Mouse (Mus musculus): ENCODE measurements around the gene Rabep2.
A peak's percentile ranks its signal among the peaks of the same experiment; 100 is the strongest.

Gene Rabep2

DNA sequence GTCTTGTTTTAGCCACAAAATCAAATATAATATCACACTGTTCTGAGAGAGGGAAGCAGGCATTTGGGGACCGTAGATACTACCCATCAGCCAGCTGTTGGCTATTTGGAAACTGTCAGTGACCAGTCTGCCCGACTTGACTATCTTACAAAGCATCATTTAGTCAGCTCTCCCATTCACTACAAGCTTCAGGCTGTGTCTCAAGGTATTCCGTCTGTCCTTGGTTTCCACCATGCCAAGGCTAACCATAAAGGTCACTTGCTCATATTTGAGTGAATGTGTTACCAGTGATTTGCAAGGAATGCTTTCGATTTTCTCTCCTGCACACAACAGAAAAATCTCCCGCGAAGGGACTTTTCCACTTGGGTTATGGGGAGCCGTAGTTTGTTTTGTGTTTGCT lies 6.2 kb downstream of the Rabep2 start:
- no peak for DNase-seq (ENCODE audit: low spot score in 2 of 2)

GRCm38 (mm10) chr7:126435801-126436200 lies 7.2 kb downstream of the Rabep2 start:
- DNase-seq (ENCODE audit: low spot score in 2 of 2), result no peak

DNA sequence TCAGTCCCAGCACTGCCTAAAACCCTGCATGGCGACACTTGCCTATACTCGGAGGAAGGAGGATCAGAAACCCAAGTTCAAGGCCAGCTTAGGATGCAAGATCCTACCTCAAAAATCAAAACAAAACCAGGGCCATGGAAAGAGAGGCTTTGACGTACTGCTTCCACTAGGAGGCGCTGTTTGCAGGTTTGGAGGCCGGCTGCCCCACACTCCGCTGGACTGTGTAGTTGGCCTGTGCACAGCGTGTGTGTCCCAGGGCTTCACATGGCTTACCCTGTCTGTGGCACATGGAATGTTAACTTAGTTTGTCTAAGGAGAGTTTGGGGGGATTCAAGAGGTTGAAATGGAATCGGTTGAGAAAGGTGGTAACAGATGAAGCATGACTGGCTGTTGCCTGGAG lies 8.3 kb downstream of the Rabep2 start:
- DNase-seq (ENCODE audit: low spot score in 2 of 2), result peak; percentile 32 to 46

- no peak for DNase-seq (ENCODE audit: low spot score in 2 of 2)
Observed at GRCm38 (mm10) chr7:126440134-126440533, 11.6 kb downstream of the Rabep2 start.

- DNase-seq (ENCODE audit: low spot score in 2 of 2), result no peak
Observed at GRCm38 (mm10) chr7:126443997-126444396, 15.4 kb downstream of the Rabep2 start.

DNA sequence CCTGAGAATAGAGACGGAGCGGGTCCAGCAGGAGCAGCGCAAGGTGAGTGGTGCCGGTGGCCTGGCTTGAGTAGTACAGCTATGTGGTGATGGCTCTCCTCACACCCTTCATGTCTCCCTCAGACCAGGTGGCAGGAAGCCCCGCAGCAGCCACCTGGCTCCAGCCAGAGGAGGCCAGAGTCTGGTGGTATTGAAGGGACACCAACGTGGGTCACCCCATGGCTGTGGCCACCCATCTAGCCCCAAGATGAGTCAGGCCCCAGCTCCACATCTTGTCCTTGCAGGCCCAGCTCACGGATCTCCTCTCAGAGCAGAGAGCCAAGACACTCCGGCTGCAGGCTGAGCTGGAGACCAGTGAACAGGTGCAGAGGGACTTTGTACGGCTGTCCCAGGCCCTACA lies 16.0 kb downstream of the Rabep2 start:
- DNase-seq (ENCODE audit: low spot score in 2 of 2), result no peak

DNA sequence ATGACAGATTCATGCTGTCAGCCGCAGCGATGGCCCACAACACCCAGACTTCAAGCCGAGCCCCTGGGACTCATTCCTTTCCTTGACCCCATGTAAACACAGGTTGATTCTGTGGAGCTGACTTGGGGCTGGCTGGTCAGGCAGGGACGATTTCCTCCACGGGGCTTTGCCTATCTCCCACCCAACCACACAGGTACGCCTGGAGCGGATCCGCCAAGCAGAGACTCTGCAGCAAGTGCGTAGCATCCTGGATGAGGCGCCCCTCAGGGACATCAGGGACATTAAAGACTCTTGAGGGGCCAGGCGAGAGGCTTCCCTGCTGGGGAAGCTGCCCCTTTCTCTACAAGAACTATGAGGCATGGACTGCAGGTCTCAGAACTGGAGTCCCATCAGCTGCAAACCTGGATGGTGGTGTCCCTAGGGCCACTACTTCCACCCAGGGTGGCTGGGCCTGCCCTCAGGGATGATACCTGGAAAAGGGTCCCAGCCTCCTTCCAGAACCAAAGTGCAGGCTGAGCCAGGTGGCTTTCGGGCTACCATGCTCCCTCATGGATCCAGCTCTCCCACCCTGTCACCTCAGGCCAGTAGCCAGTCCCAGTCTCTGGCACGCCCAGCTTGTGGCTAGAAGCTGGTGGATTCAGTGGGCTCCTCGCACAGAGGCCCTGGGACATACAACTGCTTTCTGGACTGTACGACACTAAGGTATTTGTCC lies 16.7 kb downstream of the Rabep2 start:
- no peak for DNase-seq (ENCODE audit: low spot score in 2 of 2)

GRCm38 (mm10) chr7:126446217-126446616 lies 17.7 kb downstream of the Rabep2 start:
- DNase-seq (ENCODE audit: low spot score in 2 of 2), result no peak

DNA sequence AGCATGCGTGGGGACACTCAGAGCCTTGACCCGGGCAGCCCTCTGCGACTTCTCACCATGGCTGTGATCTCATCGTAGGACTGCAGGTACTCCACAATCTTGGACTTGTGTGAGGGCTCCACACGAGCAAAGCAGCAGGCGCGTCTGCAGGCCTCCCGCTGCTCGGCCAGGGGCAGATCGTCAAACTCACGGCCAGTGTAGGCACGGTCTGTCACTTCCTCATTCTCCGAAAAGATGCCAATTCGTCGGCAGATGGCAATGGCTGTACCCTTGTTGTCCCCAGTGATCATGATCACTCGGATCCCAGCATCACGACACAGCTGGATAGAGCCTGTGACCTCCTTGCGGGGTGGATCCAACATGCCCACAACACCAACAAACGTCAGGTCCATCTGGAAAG lies 19.9 kb downstream of the Rabep2 start:
- DNase-seq (ENCODE audit: low spot score in 2 of 2), result no peak

DNA sequence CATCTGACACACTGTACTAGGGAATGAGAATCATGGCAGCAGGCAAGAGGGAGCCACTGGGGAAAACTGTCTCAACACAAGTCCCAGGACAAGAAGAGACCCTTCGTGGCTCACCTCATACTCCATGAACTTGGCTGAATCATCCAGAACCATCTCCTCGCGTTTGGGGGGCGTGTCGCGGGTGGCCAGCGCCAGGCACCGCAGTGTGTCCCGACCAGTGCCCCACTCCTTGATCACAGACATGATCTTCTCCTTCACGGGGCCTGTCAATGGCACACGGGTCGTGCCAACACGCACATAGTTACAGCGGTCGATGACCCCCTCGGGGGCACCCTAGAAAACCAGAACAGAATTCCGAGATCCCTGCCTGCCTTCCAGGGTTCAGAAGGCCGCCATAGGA lies 21.4 kb downstream of the Rabep2 start:
- no peak for DNase-seq (ENCODE audit: low spot score in 2 of 2)

DNA sequence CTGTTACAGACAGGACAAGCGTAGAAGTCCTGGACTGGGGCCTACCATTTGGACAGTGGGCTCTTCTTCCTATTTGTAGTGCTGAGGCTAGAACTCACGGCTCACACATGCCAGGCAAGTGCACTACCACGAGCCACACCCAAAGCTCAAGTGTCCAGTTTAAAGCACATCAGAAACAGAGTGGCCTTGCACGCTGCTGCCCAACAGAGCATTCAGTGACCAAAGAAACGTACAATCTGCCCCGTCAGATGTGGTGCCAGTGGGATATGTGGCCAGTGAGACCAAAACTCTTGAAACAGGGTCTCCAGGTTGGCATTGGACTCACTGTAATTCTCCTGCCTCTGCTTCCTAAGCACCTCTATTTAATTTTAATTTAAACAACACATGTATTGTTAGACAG lies 22.1 kb downstream of the Rabep2 start:
- no peak for DNase-seq (ENCODE audit: low spot score in 2 of 2)

DNA sequence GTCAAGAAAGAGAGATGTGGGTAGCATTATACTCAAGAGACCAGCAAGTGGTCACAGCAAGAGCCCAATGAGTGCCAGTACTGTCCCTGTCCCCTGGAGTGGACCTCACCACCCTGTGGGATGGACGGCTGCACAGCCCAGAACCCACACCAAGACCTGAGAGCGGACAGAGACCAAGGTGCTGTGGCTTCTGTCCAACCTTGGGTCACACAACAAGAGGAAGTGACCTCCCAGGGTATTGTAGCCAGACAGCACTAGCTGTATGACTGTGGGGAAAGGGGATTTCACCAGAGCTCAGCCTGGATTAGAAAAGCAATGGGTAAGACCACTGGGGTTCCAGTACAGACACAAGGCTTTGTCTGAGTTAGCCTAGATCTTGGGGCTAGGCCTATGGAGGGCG lies 23.7 kb downstream of the Rabep2 start:
- DNase-seq (ENCODE audit: low spot score in 2 of 2), result no peak

DNA sequence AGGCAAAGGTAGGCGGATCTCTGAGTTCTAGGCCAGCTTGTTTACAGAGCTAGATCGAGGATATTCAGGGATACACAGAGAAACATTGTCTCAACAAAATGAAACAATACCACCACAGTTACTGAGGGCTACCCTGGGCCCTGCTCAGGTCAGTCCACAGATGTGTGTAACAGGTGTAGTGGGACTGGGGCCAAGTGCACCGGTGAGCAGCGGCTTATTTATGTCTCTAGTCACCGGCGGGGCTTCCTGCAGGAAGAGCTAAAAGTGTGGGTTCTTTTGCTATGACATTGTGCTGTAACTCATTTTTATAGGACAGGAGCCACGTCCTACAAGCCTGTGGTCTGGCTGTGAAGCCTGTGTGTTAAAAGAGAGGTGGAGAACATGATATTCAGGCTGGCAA lies 25.3 kb downstream of the Rabep2 start:
- no peak for DNase-seq (ENCODE audit: low spot score in 2 of 2)

DNA sequence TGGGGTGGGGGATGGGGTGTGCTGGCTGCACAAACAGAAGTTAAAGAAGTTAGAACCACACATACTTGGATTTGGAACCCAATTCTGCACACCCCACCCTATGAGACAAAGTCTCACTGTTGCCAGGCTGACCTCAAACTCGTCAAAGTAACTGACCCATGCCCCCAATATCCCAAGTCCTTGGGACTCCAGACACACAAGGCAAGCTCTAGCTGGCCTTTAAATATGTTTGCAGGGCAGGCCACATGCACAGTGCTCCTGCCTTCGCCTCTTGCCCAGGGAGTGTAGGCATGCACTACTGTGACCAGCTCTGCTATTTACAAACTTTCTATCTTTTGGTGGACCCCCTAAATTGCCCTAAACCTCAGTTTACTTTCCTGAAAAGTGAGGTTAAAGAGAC lies 26.7 kb downstream of the Rabep2 start:
- no peak for DNase-seq (ENCODE audit: low spot score in 2 of 2)

DNA sequence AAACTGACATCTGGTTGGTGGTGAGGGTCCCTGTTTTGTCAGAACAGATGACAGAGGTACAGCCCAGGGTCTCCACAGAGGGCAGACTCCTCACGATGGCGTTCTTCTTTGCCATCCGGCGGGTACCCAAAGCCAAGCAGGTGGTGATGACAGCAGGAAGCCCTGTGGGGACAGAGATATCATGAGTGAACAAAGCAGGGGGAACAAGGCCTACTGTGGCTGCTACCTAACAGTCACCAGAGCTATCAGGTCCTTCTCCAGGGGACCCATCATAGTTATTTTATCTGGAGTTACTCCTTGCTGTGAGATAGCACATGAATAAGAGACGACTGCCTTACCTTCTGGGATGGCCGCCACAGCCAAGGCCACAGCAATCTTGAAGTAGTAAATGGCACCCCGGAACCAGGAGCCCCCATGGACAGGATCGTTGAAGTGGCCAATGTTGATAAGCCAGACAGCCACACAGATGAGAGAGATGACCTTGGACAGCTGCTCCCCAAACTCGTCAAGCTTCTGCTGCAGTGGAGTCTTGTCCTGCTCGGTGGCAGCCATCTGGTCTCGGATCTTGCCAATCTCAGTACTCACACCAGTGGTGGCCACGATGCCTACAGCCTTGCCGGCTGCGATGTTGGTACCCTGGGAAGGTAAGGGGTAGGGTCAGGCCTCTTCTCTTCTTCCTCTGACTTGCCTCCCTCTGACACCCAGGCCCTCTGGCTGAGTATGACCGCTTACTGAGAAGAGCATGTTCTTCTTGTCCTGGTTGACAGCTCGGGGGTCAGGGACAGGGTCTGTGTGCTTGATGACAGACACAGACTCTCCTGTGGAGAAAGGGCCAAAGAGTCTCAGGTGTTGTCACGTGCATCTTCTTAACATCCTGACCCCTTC lies 28.1 kb downstream of the Rabep2 start:
- no peak for DNase-seq (ENCODE audit: low spot score in 2 of 2)

GRCm38 (mm10) chr7:126458225-126458624 lies 29.7 kb downstream of the Rabep2 start:
- no peak for DNase-seq (ENCODE audit: low spot score in 2 of 2)

- DNase-seq (ENCODE audit: low spot score in 2 of 2), result no peak
Observed at GRCm38 (mm10) chr7:126458844-126459618, 30.5 kb downstream of the Rabep2 start.

GRCm38 (mm10) chr7:126460623-126461399 lies 32.3 kb downstream of the Rabep2 start:
- no peak for DNase-seq (ENCODE audit: low spot score in 2 of 2)

DNA sequence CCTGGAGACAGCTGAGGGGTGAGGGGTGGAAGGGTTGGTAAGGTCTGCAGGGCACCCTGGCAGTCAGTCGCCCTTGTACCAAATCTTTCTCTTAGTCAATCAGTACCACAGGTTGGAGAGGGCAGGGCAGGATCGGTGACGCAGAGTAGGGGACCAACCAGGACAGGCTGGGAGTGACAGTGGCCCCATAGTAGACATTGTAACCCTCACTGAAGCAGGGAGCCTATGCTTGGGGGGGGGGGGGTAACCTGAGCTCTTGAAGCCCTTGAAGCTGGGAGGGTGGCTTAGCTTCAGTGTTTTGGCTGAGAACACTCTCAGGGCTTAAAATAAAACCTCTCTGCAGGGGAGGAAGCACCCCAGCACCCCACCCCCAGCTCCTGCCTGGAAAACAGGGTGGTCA lies 33.1 kb downstream of the Rabep2 start:
- DNase-seq (ENCODE audit: low spot score in 2 of 2), result no peak

DNA sequence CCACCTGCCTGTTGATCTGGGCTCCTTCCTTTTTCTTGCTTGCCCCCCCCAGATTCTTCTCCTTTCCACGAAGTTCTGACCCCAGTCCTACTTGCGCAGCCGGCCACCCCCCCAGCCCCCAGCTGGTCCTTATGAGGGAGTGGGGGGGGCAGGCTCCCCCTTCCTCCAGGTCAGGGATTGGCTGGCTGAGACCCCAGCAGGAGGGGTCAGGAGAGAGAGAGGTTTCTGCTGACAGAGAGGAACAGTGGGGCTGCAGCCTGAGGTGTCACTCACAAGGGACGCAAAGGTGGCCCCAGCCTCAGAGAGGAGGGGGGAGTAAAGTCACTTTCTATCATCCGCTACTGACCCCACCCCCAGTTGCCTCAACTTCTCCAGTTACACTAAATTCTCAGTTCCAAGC lies 34.4 kb downstream of the Rabep2 start, which contains the start of gene Atp2a1:
Gene Atp2a1 (minus strand): TSS at position 105 of the 400 bp plus-strand sequence.
- no peak for DNase-seq (ENCODE audit: low spot score in 2 of 2)

GRCm38 (mm10) chr7:126463547-126463946 lies 35.0 kb downstream of the Rabep2 start:
- no peak for DNase-seq (ENCODE audit: low spot score in 2 of 2)

Measured in urinary bladder, postnatal 36 days (tissue).